Mouse (Mus musculus) liver, embryonic 16.5 days (tissue): ENCODE measurements at regions not wholly inside any gene's neighbourhood (a gene's known extent, or its start where the extent isn't known, plus 50 kb on each side); places are given as distances from the start of the nearest gene placed in this dataset.
A peak's percentile ranks its signal among the peaks of the same experiment; 100 is the strongest.

Source experiments
- ATAC-seq: fragments of 200-750 bp; cut with Nextera tagmentation; 2 replicates; pipeline ENCODE4 v1.8.0; 2017; ENCODE audit warnings: low read depth, mild to moderate bottlenecking, moderate number of reproducible peaks, moderate library complexity
- H3K27ac ChIP-seq: fragments of 300-500 bp; sonication (generic); 2 replicates; pipeline ENCODE4 v1.5.1; 2014; ENCODE audit warnings: mild to moderate bottlenecking, low read length
- H3K27me3 ChIP-seq: fragments of 300-500 bp; sonication (generic); 2 replicates; pipeline ENCODE4 v1.6.1; 2014; ENCODE audit warnings: low read depth, low read length, mixed read lengths; ENCODE audit not compliant: control insufficient read depth, insufficient read depth
- H3K36me3 ChIP-seq: fragments of 300-500 bp; sonication (generic); 2 replicates; pipeline ENCODE4 v1.6.1; 2014; ENCODE audit warnings: mild to moderate bottlenecking; ENCODE audit not compliant: control insufficient read depth, insufficient read depth
- H3K4me1 ChIP-seq: fragments of 300-500 bp; sonication (generic); 2 replicates; pipeline ENCODE4 v1.6.1; 2014; ENCODE audit warnings: low read depth, low read length, mixed read lengths; ENCODE audit not compliant: control insufficient read depth
- H3K4me2 ChIP-seq: fragments of 300-500 bp; sonication (generic); 2 replicates; pipeline ENCODE4 v1.6.1; 2014; ENCODE audit warnings: low read depth, low read length, mixed read lengths
- H3K4me3 ChIP-seq: fragments of 300-500 bp; sonication (generic); 2 replicates; pipeline ENCODE4 v1.5.1; 2014; ENCODE audit warnings: low read depth, mild to moderate bottlenecking, low read length
- H3K9ac ChIP-seq: fragments of 300-500 bp; sonication (generic); 2 replicates; pipeline ENCODE4 v1.6.1; 2014; ENCODE audit warnings: low read depth, low read length
- H3K9me3 ChIP-seq: fragments of 300-500 bp; sonication (generic); replicated peaks from 2 replicates; pipeline ENCODE4 v1.6.1; 2016; ENCODE audit warnings: low read length; ENCODE audit not compliant: control insufficient read depth
- WGBS: fragments of 180-500 bp; shearing (Covaris S2); extraction: QIAGEN DNeasy Blood & Tissue Kit; methylation state at CpG from one replicate; pipeline ENCODE4 v1.1.7; 2014; ENCODE audit not compliant: insufficient replicate concordance; 5-methylcytosine and 5-hydroxymethylcytosine counted together

DNA sequence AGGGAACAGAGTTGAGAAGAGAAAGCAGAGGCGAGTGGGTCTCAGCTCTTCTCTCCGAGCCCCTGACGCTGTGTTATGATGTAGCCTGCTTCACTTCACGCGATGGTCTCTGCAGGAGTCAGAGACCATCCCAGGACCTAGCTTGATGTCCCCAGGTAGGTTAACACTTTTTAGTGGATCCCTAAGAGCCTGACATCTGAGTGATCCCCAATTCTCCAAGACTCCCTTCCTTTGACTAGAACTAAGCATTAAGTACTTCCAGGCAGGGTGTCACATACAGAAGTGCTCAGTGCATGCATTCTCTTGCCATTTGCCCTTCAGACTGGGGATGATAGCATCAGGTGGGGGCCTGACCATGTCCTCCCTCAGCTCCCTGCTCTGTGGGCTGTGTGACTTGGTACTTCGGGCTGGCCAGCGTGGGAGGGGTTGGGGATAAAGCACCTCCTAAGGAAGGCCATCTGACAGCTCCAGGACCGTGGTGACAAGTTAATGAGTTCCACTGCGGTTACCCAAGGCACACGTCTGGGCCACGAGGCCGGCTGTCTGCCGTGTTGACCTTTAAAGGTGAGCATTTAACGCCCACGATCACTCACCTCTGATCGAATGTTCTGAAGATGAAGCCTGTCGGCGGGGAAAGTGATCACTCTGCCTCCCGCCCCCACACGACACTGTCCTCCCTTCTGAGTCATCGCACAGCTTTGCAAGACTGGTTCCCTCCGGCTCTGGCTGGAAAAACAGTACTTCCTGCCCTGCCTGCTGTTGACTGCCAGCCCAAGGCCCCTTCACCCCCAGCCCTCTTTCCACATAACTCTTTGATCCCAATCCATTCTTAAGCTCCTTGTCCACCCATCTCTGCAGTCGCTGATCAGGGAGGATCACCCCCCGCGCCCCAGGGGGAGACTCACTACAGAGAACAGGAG is 65.8 kb upstream of the Ppp2r5c start:
- H3K4me1 ChIP-seq: no peaks in the 10 kb centered on the region
- no peak overlapping the region for H3K4me3 ChIP-seq
- H3K9ac ChIP-seq: no peak overlapping the region
- no peaks in the 10 kb centered on the region for H3K36me3 ChIP-seq
- no peaks in the 10 kb centered on the region; the same call in 1 of the 2 replicates for H3K27me3 ChIP-seq
- peak; percentile 69 for ATAC-seq
- WGBS: 47% methylated on average over 25 of the region's 25 CpGs
- H3K9me3 ChIP-seq: no peaks in the 10 kb centered on the region
- no peak overlapping the region for H3K4me2 ChIP-seq
- H3K27ac ChIP-seq: no peak overlapping the region

DNA sequence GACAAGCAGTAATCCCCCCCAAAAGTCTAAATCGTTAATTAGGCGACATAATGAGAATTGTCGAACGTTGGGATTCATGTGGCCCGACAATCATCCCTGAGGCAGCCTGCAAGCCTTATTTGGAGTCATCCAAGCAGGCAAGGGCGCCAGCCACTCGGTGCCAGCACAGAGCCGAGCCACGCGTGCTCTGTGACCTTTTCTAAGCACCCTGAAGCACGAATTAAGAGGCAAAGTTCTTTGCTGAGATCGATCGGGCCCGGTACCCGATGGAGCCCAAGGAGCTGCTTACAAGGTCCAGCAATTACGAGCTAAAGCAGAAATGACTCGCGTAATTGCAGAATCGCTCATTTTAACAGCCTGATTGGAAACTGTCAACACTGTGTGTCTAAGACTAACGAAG is 61.9 kb upstream of the Ppp2r5c start:
- H3K36me3 ChIP-seq: no peaks in the 10 kb centered on the region
- H3K27ac ChIP-seq: no peak overlapping the region

DNA sequence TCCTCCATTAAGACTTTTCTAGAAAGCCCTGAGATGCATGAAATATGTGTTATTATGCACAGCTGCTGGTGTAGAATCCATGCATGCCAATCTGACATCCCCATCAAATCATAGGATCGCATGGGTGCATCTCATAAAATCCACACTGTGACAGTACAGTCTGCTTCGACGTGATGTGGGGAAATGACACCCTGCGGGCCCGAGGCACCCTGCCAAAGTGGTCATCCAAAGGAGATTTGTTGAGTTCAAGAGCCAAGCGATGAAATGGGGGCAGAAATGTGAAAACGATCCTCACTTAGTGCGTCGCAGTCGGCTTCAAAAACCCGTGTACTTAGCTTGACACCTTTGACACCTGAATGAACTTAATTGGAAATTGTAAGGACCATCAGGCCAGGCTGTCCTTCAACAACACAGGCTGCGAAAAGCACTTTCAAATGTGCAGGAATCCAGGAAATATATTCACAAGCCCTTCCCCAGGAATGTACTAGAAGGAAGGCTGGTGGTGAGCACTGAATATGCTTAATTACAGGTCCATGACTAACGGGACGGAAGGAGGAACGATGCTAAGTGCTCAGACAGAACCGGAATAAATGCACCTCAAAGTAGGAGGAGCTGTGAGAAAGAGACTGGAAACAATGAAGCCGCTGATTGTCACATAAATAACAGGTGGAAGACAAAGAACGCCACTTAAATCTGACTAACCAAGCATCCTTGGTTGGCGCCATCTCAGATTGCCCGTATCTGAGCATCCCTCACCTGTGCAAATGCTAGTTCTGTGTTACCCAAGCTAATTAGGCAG is 60.9 kb upstream of the Ppp2r5c start:
- no peak overlapping the region for H3K27ac ChIP-seq
- whole genome bisulfite sequencing: 75% methylated on average over 20 of the region's 20 CpGs

More for the DNA sequence above, 61.9 kb upstream of the Ppp2r5c start:
- Histone ChIP-seq H3K9me3 (no peaks in the 10 kb centered on the region), H3K27me3 (no peaks in the 10 kb centered on the region), H3K4me1 (no peaks in the 10 kb centered on the region), H3K4me3 (no peak overlapping the region), H3K4me2 (no peak overlapping the region), H3K9ac (no peak overlapping the region)
- no peak for ATAC-seq
- WGBS: 76% methylated on average over 20 of the region's 20 CpGs

DNA sequence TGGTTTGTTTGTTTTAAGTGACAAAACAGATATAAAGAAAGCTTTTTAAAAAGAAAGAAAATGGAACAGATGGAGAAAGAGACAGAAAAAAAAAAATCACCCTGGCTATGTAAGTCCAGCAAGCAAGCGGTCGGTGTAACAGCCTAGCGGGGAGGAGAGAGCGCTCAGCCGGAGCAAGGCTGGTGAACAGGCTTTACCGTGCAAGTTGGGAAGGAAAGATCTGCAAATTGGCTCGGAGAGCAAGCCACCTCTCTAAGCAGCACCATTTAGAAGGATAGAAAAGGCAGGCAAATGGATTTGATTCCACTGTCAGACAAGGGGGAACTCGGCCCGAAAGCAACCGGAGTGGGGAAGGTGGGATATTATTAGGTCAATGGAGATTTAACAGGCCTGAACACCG is 59.9 kb upstream of the Ppp2r5c start:
- Histone ChIP-seq H3K4me1 (no peaks in the 10 kb centered on the region), H3K4me3 (no peak overlapping the region), H3K27me3 (no peaks in the 10 kb centered on the region), H3K27ac (no peak overlapping the region), H3K9me3 (no peaks in the 10 kb centered on the region), H3K9ac (no peak overlapping the region), H3K4me2 (no peak overlapping the region), H3K36me3 (no peaks in the 10 kb centered on the region)
- ATAC-seq: no peak
- WGBS: 72% methylated on average over 11 of the region's 11 CpGs

More for the DNA sequence above, 60.9 kb upstream of the Ppp2r5c start:
- no peaks in the 10 kb centered on the region for H3K27me3 ChIP-seq
- no peaks in the 10 kb centered on the region for H3K9me3 ChIP-seq
- no peak overlapping the region for H3K4me3 ChIP-seq
- no peaks in the 10 kb centered on the region for H3K36me3 ChIP-seq
- H3K4me2 ChIP-seq: no peak overlapping the region
- no peak for ATAC-seq
- H3K9ac ChIP-seq: no peak overlapping the region
- H3K4me1 ChIP-seq: no peaks in the 10 kb centered on the region

DNA sequence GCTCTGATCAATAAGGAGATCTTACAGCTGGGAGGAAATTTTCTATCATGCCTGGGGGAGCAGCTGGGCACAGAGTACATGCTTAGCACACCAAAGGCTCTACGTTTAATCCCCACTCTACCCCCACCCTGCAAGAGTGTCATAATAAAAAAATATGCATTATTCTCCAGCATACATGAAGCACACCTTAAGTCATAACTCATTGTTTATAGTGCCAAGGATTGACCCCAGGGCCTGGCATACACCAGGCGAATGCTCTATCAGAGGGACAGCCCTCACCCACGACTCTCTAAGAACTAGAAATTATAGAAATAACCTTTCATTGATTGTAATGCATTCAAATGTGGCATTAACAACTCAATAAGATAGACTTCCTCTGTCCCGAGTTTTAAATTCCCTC is 59.4 kb upstream of the Ppp2r5c start:
- WGBS: 53% methylated on average over 4 of the region's 4 CpGs
- ATAC-seq: no peak
- no peaks in the 10 kb centered on the region for H3K27me3 ChIP-seq

DNA sequence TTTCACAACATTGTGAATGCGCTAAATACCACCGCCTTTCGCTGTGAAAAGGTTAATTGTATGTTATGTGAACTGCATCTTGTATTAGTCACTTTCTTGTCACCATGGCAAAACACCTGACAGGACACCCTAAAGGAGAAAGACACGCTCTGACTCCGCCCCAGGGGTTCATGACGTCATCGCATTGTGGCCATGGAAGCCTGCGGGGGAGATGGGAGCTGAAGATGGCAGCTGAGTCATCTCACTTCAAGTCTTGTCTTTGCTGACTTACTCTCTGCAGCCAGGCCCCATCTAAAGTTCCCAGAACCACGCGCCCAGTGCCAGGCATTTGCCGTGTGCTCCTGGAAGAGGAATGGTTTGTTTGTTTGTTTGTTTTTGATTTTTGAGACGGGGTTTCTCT is 57.5 kb upstream of the Ppp2r5c start:
- 62% methylated on average over 12 of the region's 12 CpGs for WGBS
- H3K27me3 ChIP-seq: no peaks in the 10 kb centered on the region
- ATAC-seq: no peak
- H3K36me3 ChIP-seq: no peaks in the 10 kb centered on the region
- H3K4me2 ChIP-seq: no peak overlapping the region
- no peak overlapping the region for H3K4me3 ChIP-seq
- H3K9me3 ChIP-seq: no peaks in the 10 kb centered on the region
- H3K27ac ChIP-seq: no peak overlapping the region
- H3K9ac ChIP-seq: no peak overlapping the region
- no peaks in the 10 kb centered on the region for H3K4me1 ChIP-seq

More for the DNA sequence above, 59.4 kb upstream of the Ppp2r5c start:
- H3K36me3 ChIP-seq: no peaks in the 10 kb centered on the region
- no peaks in the 10 kb centered on the region for H3K9me3 ChIP-seq
- H3K4me1 ChIP-seq: no peaks in the 10 kb centered on the region
- no peak overlapping the region for H3K4me2 ChIP-seq
- H3K27ac ChIP-seq: no peak overlapping the region
- no peak overlapping the region for H3K9ac ChIP-seq
- no peak overlapping the region for H3K4me3 ChIP-seq

DNA sequence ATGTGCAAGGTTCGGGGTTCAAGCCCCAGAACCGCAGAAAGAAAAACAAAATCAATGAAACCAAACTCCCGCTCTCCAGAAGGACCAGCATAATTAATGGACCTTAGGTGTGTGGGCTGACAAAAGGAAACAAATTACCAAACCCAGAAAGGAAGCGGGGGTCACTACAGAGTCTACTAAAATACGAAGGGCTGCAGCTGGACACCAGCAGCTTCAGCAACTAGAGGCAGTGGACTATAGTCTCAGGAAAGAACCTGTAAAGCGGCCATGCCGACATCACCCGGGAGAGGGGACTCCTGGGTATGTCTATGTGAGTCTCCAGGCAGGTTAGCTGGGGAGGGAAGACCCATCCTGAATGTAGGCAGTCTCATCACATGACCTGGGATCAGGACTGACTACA is 55.5 kb upstream of the Ppp2r5c start:
- no peaks in the 10 kb centered on the region for H3K4me1 ChIP-seq
- H3K27me3 ChIP-seq: no peaks in the 10 kb centered on the region
- H3K4me3 ChIP-seq: no peak overlapping the region
- 68% methylated on average over 8 of the region's 8 CpGs for WGBS
- no peaks in the 10 kb centered on the region for H3K36me3 ChIP-seq
- no peaks in the 10 kb centered on the region for H3K9me3 ChIP-seq
- no peak overlapping the region for H3K9ac ChIP-seq
- H3K27ac ChIP-seq: no peak overlapping the region
- no peak for ATAC-seq
- H3K4me2 ChIP-seq: no peak overlapping the region

DNA sequence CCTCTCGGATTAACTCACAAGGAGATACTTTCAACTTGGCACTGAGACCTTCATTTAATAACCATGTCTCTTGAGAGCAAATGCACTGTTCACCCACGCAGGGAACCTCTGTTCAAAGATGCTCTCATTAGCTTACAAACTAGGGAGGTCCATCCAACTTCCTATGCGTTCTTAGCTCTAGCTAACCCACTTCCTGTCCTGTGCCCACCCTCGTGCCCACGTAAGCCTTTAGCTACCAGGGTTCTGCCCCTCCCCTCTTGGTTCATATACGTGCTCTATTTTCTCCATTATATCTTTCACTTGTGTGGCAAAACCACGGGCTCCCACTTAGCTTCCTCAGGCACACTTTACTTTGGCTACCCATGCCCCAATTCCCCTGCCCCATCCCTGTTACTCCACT is 53.4 kb upstream of the Ppp2r5c start:
- ATAC-seq: no peak
- Histone ChIP-seq H3K9ac (no peak overlapping the region), H3K27me3 (no peaks in the 10 kb centered on the region), H3K36me3 (no peaks in the 10 kb centered on the region), H3K4me3 (no peak overlapping the region), H3K9me3 (no peaks in the 10 kb centered on the region), H3K4me2 (no peak overlapping the region), H3K4me1 (no peaks in the 10 kb centered on the region), H3K27ac (no peak overlapping the region)
- WGBS: 40% methylated on average over 7 of the region's 7 CpGs
